Mouse (Mus musculus) megakaryocyte, embryonic 14.5 days (primary cell): ENCODE data around the gene Ifi27l2b.

Experiments used
- FLI1 ChIP-seq: IDR thresholded peaks from 2 replicates; pipeline ENCODE4 v1.6.1; 2012; ENCODE audit warnings: low read length, inconsistent platforms, mixed read lengths
- GATA1 ChIP-seq: IDR thresholded peaks from 3 replicates; pipeline ENCODE4 v1.6.1; 2012; ENCODE audit warnings: mixed read lengths, low read length, inconsistent platforms, borderline replicate concordance

DNA sequence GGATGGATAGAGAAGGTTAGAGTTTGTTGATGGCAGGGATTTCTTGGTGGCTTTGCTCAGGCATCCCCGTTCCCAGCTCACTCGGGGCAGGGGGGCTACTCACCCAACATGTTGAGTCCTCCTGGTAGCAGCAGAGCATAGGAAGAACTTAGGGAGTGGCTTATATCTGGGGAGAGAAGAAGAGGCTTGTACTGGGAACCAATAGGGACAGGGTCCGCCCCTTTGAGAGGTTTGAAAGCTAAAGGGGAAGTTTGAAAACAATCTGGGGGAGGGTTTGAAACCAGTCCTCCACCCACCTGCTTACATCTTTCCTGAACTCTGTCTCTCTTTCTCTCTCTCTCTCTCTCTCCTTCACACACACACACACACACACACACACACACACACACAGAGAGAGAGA lies 13.5 kb downstream of the Ifi27l2b start, which contains the start of gene Ifi27l2a:
- TF ChIP-seq GATA1 (no peak), FLI1 (no peak)
